Mouse (Mus musculus) limb, embryonic 14.5 days (tissue): Measurements from ENCODE around the gene Tmem56. TPM values are rescaled to one million over a fixed set of nuclear protein-coding genes. Genes with fewer than 3 reads are reported as not detected.

Source experiments
- ATAC-seq: fragments of 200-750 bp; cut with Nextera tagmentation; 2 replicates; pipeline ENCODE4 v1.8.0; 2017; ENCODE audit warnings: low read depth, moderate number of reproducible peaks, moderate TSS enrichment; ENCODE audit not compliant: low FRiP score
- DNase-seq: peaks from one replicate; pipeline ENCODE4 v3.0.0-alpha.2; 2015; ENCODE audit warnings: low spot score
- H3K27ac ChIP-seq: fragments of 300-500 bp; sonication (generic); replicated peaks from 2 replicates; pipeline ENCODE4 v1.5.1; 2014; ENCODE audit warnings: low read depth, mild to moderate bottlenecking, low read length, moderate library complexity, mixed read lengths
- H3K27me3 ChIP-seq: fragments of 300-500 bp; sonication (generic); 2 replicates; pipeline ENCODE4 v1.6.1; 2014; ENCODE audit warnings: low read length, mixed read lengths; ENCODE audit not compliant: control insufficient read depth, insufficient read depth
- H3K36me3 ChIP-seq: fragments of 300-500 bp; sonication (generic); 2 replicates; pipeline ENCODE4 v1.6.1; 2014; ENCODE audit warnings: mild to moderate bottlenecking, low read length, moderate library complexity, mixed read lengths; ENCODE audit not compliant: control insufficient read depth, insufficient read depth
- H3K4me1 ChIP-seq: fragments of 300-500 bp; sonication (generic); 2 replicates; pipeline ENCODE4 v1.6.1; 2014; ENCODE audit warnings: antibody characterized with exemption, low read length, mixed read lengths; ENCODE audit not compliant: control insufficient read depth, insufficient read depth
- H3K4me2 ChIP-seq: fragments of 300-500 bp; sonication (generic); replicated peaks from 2 replicates; pipeline ENCODE4 v1.6.1; 2014; ENCODE audit warnings: low read depth, mild to moderate bottlenecking, low read length, moderate library complexity; ENCODE audit not compliant: severe bottlenecking
- H3K4me3 ChIP-seq: fragments of 300-500 bp; sonication (generic); replicated peaks from 2 replicates; pipeline ENCODE4 v1.5.1; 2014; ENCODE audit warnings: low read length
- H3K9ac ChIP-seq: fragments of 300-500 bp; sonication (generic); 2 replicates; pipeline ENCODE4 v1.6.1; 2014; ENCODE audit warnings: mild to moderate bottlenecking, low read depth, low read length, moderate library complexity; ENCODE audit not compliant: severe bottlenecking
- H3K9me3 ChIP-seq: fragments of 300-500 bp; sonication (generic); 2 replicates; pipeline ENCODE4 v1.6.1; 2016; ENCODE audit warnings: low read length; ENCODE audit not compliant: control insufficient read depth
- POLR2A ChIP-seq: fragments of 200-500 bp; IDR thresholded peaks from 2 replicates; pipeline ENCODE4 v1.8.0; 2012; ENCODE audit warnings: inconsistent platforms, mild to moderate bottlenecking, moderate library complexity, borderline replicate concordance; ENCODE audit not compliant: insufficient read depth, insufficient read length; ENCODE audit errors: extremely low read depth
- WGBS: fragments of 180-500 bp; shearing (Covaris S2); extraction: QIAGEN DNeasy Blood & Tissue Kit; methylation state at CpG from one replicate; pipeline ENCODE4 v1.1.7; 2014; 5-methylcytosine and 5-hydroxymethylcytosine counted together
- polyA plus RNA-seq, 2 experiments: library from polyadenylated mRNA; depleted of rRNA in 1 of 2; stranded (reverse) in 1 of 2; unstranded in 1 of 2; fragments of >200 nt; fragmentation: Nextera tagmentation in 1 of 2; extraction: Ambion mirVana in 1 of 2; gene quantifications; 2 replicates each; pipeline versions ENCODE4 v1.2.1 to v1.2.3; 2012 to 2014

Tmem56 gene
- polyA plus RNA-seq, 2 experiments = 1.4 to 1.8 TPM

- Histone ChIP-seq H3K4me1 (no peaks in the 10 kb centered on the region), H3K9ac (no peak overlapping the region), H3K9me3 (no peaks in the 10 kb centered on the region), H3K36me3 (no peaks in the 10 kb centered on the region), H3K27me3 (no peaks in the 10 kb centered on the region), H3K4me2 (no peak overlapping the region), H3K27ac (no peak overlapping the region), H3K4me3 (no peak overlapping the region)
- DNase-seq (no peak), ATAC-seq (no peak)
- 60% methylated on average over 7 of the region's 7 CpGs for WGBS
- no peak for TF ChIP-seq POLR2A
Measured at GRCm38 (mm10) chr3:121221987-121222386, 60.9 kb downstream of the Tmem56 start.

- DNase-seq (no peak), ATAC-seq (no peak)
- no peaks in the 10 kb centered on the region for H3K4me1 ChIP-seq
- H3K9ac ChIP-seq = no peak overlapping the region
- TF ChIP-seq POLR2A = no peak
- WGBS = 75% methylated on average over 6 of the region's 6 CpGs
- H3K4me3 ChIP-seq = no peak overlapping the region
- no peak overlapping the region for H3K27ac ChIP-seq
- no peaks in the 10 kb centered on the region for H3K27me3 ChIP-seq
- H3K9me3 ChIP-seq = no peaks in the 10 kb centered on the region
- H3K4me2 ChIP-seq = no peak overlapping the region
- no peaks in the 10 kb centered on the region for H3K36me3 ChIP-seq
Measured at GRCm38 (mm10) chr3:121217011-121217410, 65.9 kb downstream of the Tmem56 start.

GRCm38 (mm10) chr3:121213501-121213900, 69.4 kb downstream of the Tmem56 start:
- no peaks in the 10 kb centered on the region for H3K36me3 ChIP-seq
- H3K27ac ChIP-seq = no peak overlapping the region
- H3K9ac ChIP-seq = no peak overlapping the region
- H3K4me3 ChIP-seq = no peak overlapping the region
- no peaks in the 10 kb centered on the region for H3K4me1 ChIP-seq
- H3K27me3 ChIP-seq = no peaks in the 10 kb centered on the region
- H3K4me2 ChIP-seq = no peak overlapping the region
- H3K9me3 ChIP-seq = no peaks in the 10 kb centered on the region
- DNase-seq (no peak), ATAC-seq (no peak)
- TF ChIP-seq POLR2A = no peak
- 65% methylated on average over 3 of the region's 3 CpGs for WGBS

- DNase-seq = no peak
- no peak overlapping the region for H3K4me2 ChIP-seq
- H3K9ac ChIP-seq = no peak overlapping the region
Measured at GRCm38 (mm10) chr3:121212156-121212555, 70.7 kb downstream of the Tmem56 start.

GRCm38 (mm10) chr3:121208994-121209393, 73.9 kb downstream of the Tmem56 start:
- Histone ChIP-seq H3K36me3 (no peaks in the 10 kb centered on the region), H3K4me1 (0 out of 2 replicates have a peak, but pooled peaks cover 2% of the 10 kb centered on the region), H3K4me2 (no peak overlapping the region), H3K27me3 (no peaks in the 10 kb centered on the region), H3K9me3 (no peaks in the 10 kb centered on the region), H3K9ac (no peak overlapping the region), H3K27ac (no peak overlapping the region), H3K4me3 (no peak overlapping the region)
- no peak for DNase-seq
- 88% methylated on average over 5 of the region's 5 CpGs for WGBS
- TF ChIP-seq POLR2A = no peak
- ATAC-seq = no peak

More at GRCm38 (mm10) chr3:121212156-121212555, 70.7 kb downstream of the Tmem56 start:
- no peak for TF ChIP-seq POLR2A
- Histone ChIP-seq H3K9me3 (no peaks in the 10 kb centered on the region), H3K27me3 (no peaks in the 10 kb centered on the region), H3K27ac (no peak overlapping the region), H3K36me3 (no peaks in the 10 kb centered on the region), H3K4me3 (no peak overlapping the region), H3K4me1 (no peaks in the 10 kb centered on the region)
- ATAC-seq = no peak
- 38% methylated on average over 1 of the region's 1 CpGs for WGBS
